Mouse (Mus musculus) liver, embryonic 11.5 days (tissue): Measurements from ENCODE around the gene Phb. TPM values are rescaled to one million over a fixed set of nuclear protein-coding genes. Genes with fewer than 3 reads are reported as not detected.
"Not testable (repeated sequence)": the region's sequence is repeated elsewhere in the genome, so short reads cannot be mapped to it uniquely, and the experiment has no call there.

Experiments used
- ATAC-seq: fragments of 200-750 bp; cut with Nextera tagmentation; replicated peaks from 2 replicates; pipeline ENCODE4 v1.8.0; 2017; ENCODE audit warnings: moderate number of reproducible peaks, mild to moderate bottlenecking, moderate TSS enrichment, moderate library complexity; ENCODE audit not compliant: low FRiP score
- DNase-seq: peaks from one replicate; pipeline ENCODE4 v3.0.0-alpha.2; 2017; ENCODE audit warnings: low spot score
- H3K27ac ChIP-seq: fragments of 300-500 bp; sonication (generic); 2 replicates; pipeline ENCODE4 v1.5.1; 2014; ENCODE audit warnings: mild to moderate bottlenecking, low read depth, low read length, control low read depth
- H3K27me3 ChIP-seq: fragments of 300-500 bp; sonication (generic); replicated peaks from 2 replicates; pipeline ENCODE4 v1.6.1; 2014; ENCODE audit warnings: low read length, mixed read lengths; ENCODE audit not compliant: control insufficient read depth, insufficient read depth
- H3K36me3 ChIP-seq: fragments of 300-500 bp; sonication (generic); 2 replicates; pipeline ENCODE4 v1.6.1; 2014; ENCODE audit warnings: mild to moderate bottlenecking, low read length, moderate library complexity, mixed read lengths; ENCODE audit not compliant: control insufficient read depth, insufficient read depth
- H3K4me1 ChIP-seq: fragments of 300-500 bp; sonication (generic); replicated peaks from 2 replicates; pipeline ENCODE4 v1.6.1; 2014; ENCODE audit warnings: low read length, mixed read lengths; ENCODE audit not compliant: control insufficient read depth, insufficient read depth
- H3K4me2 ChIP-seq: fragments of 300-500 bp; sonication (generic); 2 replicates; pipeline ENCODE4 v1.6.1; 2014; ENCODE audit warnings: mild to moderate bottlenecking, control low read depth, moderate library complexity
- H3K4me3 ChIP-seq: fragments of 300-500 bp; sonication (generic); 2 replicates; pipeline ENCODE4 v1.5.1; 2014; ENCODE audit warnings: low read depth, low read length, control low read depth
- H3K9ac ChIP-seq: fragments of 300-500 bp; sonication (generic); 2 replicates; pipeline ENCODE4 v1.6.1; 2014; ENCODE audit warnings: low read depth, low read length, control low read depth
- H3K9me3 ChIP-seq: fragments of 300-500 bp; sonication (generic); 2 replicates; pipeline ENCODE4 v1.6.1; 2016; ENCODE audit warnings: low read length, inconsistent platforms, mixed read lengths; ENCODE audit not compliant: control insufficient read depth
- WGBS: fragments of 180-500 bp; shearing (Covaris S2); extraction: QIAGEN DNeasy Blood & Tissue Kit; methylation state at CpG from one replicate; pipeline ENCODE4 v1.1.7; 2014; 5-methylcytosine and 5-hydroxymethylcytosine counted together
- polyA plus RNA-seq: library from polyadenylated mRNA; unstranded; fragments of >200 nt; fragmentation: Nextera tagmentation; extraction: Ambion mirVana; gene quantifications from 2 replicates; pipeline ENCODE4 v1.2.1, GENCODE M21; 2014

The Phb gene
- polyA plus RNA-seq, 1 experiment from 2014 or later = 308 TPM

GRCm38 (mm10) chr11:95668086-95668485 is 1.3 kb downstream of the Phb start:
- H3K9ac ChIP-seq = not testable (repeated sequence)

GRCm38 (mm10) chr11:95675498-95675897 is 8.7 kb downstream of the Phb start:
- no peak overlapping the region for H3K9ac ChIP-seq
- peaks cover 41% of the 10 kb centered on the region for H3K36me3 ChIP-seq
- H3K27ac ChIP-seq = no peak overlapping the region
- 87% methylated on average over 14 of the region's 14 CpGs for WGBS
- DNase-seq (no peak), ATAC-seq (no peak)
- H3K4me2 ChIP-seq = no peak overlapping the region
- no peaks in the 10 kb centered on the region for H3K27me3 ChIP-seq
- H3K4me1 ChIP-seq = no peaks in the 10 kb centered on the region
- H3K9me3 ChIP-seq = no peaks in the 10 kb centered on the region
- no peak overlapping the region for H3K4me3 ChIP-seq

More at GRCm38 (mm10) chr11:95668086-95668485, 1.3 kb downstream of the Phb start:
- peaks cover 24% of the 10 kb centered on the region for H3K36me3 ChIP-seq
- H3K4me3 ChIP-seq = peak overlapping the region; percentile 82; the same call in 1 of the 2 replicates
- not testable (repeated sequence) for H3K27ac ChIP-seq, H3K4me1 ChIP-seq, ATAC-seq, H3K9me3 ChIP-seq, H3K27me3 ChIP-seq, DNase-seq
- 89% methylated on average over 7 of the region's 7 CpGs for WGBS
- H3K4me2 ChIP-seq = peak overlapping the region; percentile 83

- Histone ChIP-seq H3K27me3 (no peaks in the 10 kb centered on the region), H3K36me3 (peaks cover 38% of the 10 kb centered on the region), H3K4me1 (no peaks in the 10 kb centered on the region), H3K9ac (no peak overlapping the region), H3K4me2 (no peak overlapping the region), H3K4me3 (no peak overlapping the region), H3K9me3 (no peaks in the 10 kb centered on the region), H3K27ac (no peak overlapping the region)
- WGBS = 44% methylated on average over 6 of the region's 6 CpGs
- peak; percentile 56; the same call in 1 of the 2 replicates for ATAC-seq
- peak; percentile 77 for DNase-seq
These were observed 9.6 kb downstream of the Phb start for GRCm38 (mm10) chr11:95676307-95676706.

GRCm38 (mm10) chr11:95677925-95678701 is 11.4 kb downstream of the Phb start:
- Histone ChIP-seq H3K4me3 (no peak overlapping the region), H3K4me2 (no peak overlapping the region), H3K9ac (no peak overlapping the region), H3K27ac (no peak overlapping the region), H3K9me3 (no peaks in the 10 kb centered on the region), H3K4me1 (no peaks in the 10 kb centered on the region), H3K36me3 (peaks cover 32% of the 10 kb centered on the region), H3K27me3 (no peaks in the 10 kb centered on the region)
- WGBS = 87% methylated on average over 14 of the region's 14 CpGs
- ATAC-seq = no peak
- no peak for DNase-seq

- ATAC-seq = no peak
- no peak for DNase-seq
- no peak overlapping the region for H3K4me2 ChIP-seq
- no peaks in the 10 kb centered on the region for H3K9me3 ChIP-seq
- no peak overlapping the region for H3K9ac ChIP-seq
- H3K4me1 ChIP-seq = no peaks in the 10 kb centered on the region
- H3K4me3 ChIP-seq = no peak overlapping the region
- peaks cover 23% of the 10 kb centered on the region for H3K36me3 ChIP-seq
- no peaks in the 10 kb centered on the region for H3K27me3 ChIP-seq
- WGBS = 67% methylated on average over 9 of the region's 9 CpGs
- H3K27ac ChIP-seq = no peak overlapping the region
These were observed 15.3 kb downstream of the Phb start for GRCm38 (mm10) chr11:95681995-95682601.

- no peak overlapping the region for H3K9ac ChIP-seq
- H3K27ac ChIP-seq = no peak overlapping the region
- DNase-seq (no peak), ATAC-seq (no peak)
- 75% methylated on average over 3 of the region's 3 CpGs for WGBS
- H3K36me3 ChIP-seq = peaks cover 17% of the 10 kb centered on the region
- H3K4me1 ChIP-seq = peaks cover 4% of the 10 kb centered on the region
- H3K27me3 ChIP-seq = no peaks in the 10 kb centered on the region
- H3K9me3 ChIP-seq = no peaks in the 10 kb centered on the region
- no peak overlapping the region for H3K4me3 ChIP-seq
- no peak overlapping the region for H3K4me2 ChIP-seq
These were observed 16.2 kb downstream of the Phb start for GRCm38 (mm10) chr11:95682946-95683345.

GRCm38 (mm10) chr11:95686031-95686430 is 19.3 kb downstream of the Phb start:
- H3K4me1 ChIP-seq = peaks cover 25% of the 10 kb centered on the region
- H3K9me3 ChIP-seq = no peaks in the 10 kb centered on the region
- H3K27me3 ChIP-seq = no peaks in the 10 kb centered on the region
- H3K4me3 ChIP-seq = no peak overlapping the region
- H3K36me3 ChIP-seq = no peaks in the 10 kb centered on the region; the same call in 1 of the 2 replicates
- 0% methylated on average over 4 of the region's 4 CpGs for WGBS
- H3K9ac ChIP-seq = no peak overlapping the region
- peak; percentile 67 for DNase-seq
- no peak for ATAC-seq
- H3K4me2 ChIP-seq = no peak overlapping the region
- H3K27ac ChIP-seq = no peak overlapping the region

GRCm38 (mm10) chr11:95687084-95687656 is 20.4 kb downstream of the Phb start:
- Histone ChIP-seq H3K9ac (0 out of 2 replicates have a peak overlapping the region, but pooled peaks have one; percentile 2), H3K36me3 (no peaks in the 10 kb centered on the region; the same call in 1 of the 2 replicates), H3K4me2 (peak overlapping the region; percentile 22; the same call in 1 of the 2 replicates), H3K9me3 (no peaks in the 10 kb centered on the region), H3K4me1 (peaks cover 31% of the 10 kb centered on the region), H3K27ac (no peak overlapping the region), H3K4me3 (no peak overlapping the region), H3K27me3 (no peaks in the 10 kb centered on the region)
- 30% methylated on average over 11 of the region's 11 CpGs for WGBS
- ATAC-seq = peak; percentile 57; the same call in 1 of the 2 replicates
- no peak for DNase-seq
